Mouse (Mus musculus): ENCODE results near the gene Zfp740. TPM values are rescaled to one million over a fixed set of nuclear protein-coding genes. Genes with fewer than 3 reads are reported as not detected.

The Zfp740 gene
- 59.5 TPM for polyA plus RNA-seq (2014; fragmentation: Illumina TruSeq; extraction: RNeasy Lipid Tissue Mini Kit (QIAGEN cat#74804))

DNA sequence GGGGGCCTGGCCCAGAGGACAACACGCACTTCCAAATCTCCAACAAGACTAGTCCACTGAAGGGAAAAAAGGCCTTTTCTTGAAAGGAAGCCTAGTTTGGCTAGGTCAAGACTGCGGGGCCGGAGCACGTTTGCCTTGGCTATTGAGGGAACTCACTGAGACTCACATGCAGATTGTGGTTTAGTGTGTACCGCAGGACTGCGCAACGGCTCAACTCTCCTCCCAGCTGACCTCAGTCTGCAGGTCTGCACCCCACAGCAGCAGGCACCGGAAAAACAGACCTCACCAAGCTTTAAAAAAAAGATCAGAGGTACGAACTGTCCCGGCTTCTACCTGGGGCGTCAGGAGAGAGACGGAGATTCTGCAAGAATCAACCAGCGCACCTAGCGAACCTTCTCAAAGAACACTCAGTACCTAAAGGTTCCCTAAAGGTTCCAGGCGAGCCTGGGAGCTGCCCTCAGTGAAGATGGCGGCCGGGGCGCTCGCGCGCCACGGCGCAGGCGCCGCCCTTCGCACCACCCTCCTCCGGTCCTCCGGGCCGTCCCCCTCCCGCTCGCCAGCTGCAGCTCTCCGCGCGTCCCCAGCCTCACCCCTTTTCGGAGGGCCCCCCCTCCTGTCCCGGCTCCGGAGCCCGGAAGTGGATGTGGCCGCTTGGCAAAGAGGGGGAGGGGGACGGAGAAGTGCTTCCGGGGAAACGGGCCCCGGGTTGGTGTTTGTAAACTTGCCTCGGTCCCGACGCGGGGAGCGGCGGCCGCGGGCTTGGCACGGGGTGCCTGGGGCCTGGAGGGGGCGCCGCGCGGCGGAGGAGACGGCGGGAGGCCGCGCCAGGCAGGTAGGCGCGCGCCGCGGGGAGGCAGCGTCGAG lies at the start of gene Zfp740:
Gene Zfp740, plus strand, starts transcription at position 279 of the 864 bp plus-strand sequence.

DNA sequence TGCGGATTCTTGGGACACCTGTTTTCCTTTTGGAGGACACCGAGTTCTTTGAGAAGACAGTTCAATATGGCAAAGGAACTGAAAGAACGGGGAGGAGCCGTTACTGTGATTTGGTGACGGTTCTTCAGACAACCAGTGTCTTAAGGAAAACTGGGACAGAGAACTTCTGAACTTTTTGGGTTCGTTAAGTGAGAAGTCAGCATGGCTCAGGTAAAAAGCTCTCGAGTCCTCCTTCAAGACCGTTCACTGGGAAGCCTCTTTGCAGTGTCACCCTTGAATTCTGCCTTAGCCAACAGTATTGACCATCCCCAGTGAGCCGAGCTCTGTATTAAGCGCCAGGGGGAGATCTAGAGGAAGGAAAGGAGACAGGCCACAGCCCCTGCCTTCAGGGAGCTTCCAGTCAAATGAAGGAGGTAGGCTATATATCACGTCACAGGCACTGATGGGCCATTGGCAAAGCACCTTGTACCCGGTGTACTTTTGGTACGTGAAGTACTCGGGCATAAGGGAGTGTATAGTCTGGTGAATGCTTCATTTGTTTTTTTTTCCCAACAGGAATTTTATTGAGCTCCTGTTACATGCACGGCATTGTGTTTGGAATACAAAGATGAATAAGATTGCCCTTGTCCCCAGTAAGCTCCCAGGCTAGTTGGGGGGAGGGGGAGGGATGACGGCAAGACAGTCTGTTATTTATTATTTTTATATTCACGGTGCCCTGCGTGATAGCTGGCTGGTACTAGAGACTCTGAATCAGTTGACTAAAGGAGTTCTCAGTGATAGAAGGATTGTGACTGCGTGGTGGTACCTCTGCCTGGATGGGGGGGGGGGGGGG lies 1.8 kb downstream of the Zfp740 start, which contains the start of gene Csad:
Gene Csad, minus strand, starts transcription at position 51 of the 832 bp plus-strand sequence.

DNA sequence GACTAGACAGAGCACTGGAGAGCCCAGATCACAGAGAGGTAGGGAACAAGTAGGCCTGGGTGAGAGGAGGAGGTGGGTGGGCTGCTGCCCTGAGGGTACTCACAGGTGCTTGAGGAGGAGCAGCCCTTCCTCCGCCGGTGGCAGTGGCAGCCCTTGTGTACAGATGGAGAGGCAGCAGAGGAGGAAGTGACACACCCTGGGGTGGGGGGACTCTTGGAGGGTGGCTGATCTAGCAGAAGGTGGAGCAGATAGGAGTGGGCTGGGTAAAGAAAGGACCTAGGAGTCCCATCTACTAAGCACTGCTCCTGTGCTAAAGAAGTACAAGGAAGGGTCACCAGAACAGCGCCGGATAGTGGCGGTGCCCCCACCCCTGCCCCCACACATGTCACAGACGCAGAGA lies 28.7 kb downstream of the Zfp740 start, which contains the start of gene Itgb7:
Gene Itgb7, minus strand, starts transcription at position 197 of the 400 bp plus-strand sequence.

DNA sequence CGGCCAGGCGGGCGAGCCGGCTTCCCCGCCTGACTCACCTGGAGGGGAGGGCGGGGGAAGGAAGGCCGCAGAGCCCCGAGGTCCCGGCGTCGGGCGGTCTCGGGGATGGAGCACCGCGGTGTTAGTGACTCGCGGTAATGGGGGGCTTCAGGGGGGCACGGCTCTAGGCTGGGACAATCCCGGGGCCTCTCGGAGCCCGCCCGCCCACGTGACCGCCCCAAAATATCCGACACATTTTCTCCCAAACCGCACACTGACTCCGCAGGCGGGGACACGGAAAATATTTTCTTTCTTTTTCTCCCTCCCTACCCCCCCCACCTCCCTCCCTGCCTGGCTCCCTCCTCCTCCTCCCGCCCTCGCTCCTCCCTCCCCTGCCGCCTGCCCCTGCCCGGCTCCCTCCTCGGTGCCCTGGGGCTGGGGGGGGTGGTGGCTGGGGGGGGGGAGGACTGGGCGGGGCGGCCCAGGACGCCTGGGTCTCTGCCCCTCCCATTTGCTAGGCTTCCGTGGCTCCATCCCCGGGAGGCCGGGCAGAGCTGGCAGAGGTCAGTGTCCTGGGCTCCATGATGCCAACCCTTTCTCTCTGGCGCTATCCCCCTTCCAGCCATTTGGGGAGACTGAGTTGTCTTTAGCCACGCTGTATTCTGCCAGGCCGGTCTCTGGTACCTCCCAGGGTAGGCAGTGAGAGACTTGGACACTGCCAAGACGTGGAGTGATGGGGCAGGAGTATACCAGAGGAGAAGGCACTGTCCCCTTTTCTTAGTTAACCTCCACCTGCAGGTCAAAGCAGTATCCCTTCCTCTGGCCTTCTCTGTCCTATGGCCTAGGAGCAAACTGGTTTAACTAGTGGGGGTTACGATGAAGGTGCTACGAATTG lies 54.4 kb downstream of the Zfp740 start, which contains the start of gene Rarg:
Gene Rarg, minus strand, starts transcription at position 316 of the 874 bp plus-strand sequence.

Other genes with a start within 250 kb of the Zfp740 start
- not detected for gene Krt78, start 249.0 kb upstream of the Zfp740 start, polyA plus RNA-seq (2014; fragmentation: Illumina TruSeq; extraction: RNeasy Lipid Tissue Mini Kit (QIAGEN cat#74804))
- gene Krt8, start 198.8 kb upstream of the Zfp740 start, polyA plus RNA-seq (2014; fragmentation: Illumina TruSeq; extraction: RNeasy Lipid Tissue Mini Kit (QIAGEN cat#74804)), result 4.1 TPM
- gene Krt18, start 175.1 kb upstream of the Zfp740 start, polyA plus RNA-seq (2014; fragmentation: Illumina TruSeq; extraction: RNeasy Lipid Tissue Mini Kit (QIAGEN cat#74804)), result 1.4 TPM
- 326 TPM for gene Eif4b, start 129.5 kb upstream of the Zfp740 start, polyA plus RNA-seq (2014; fragmentation: Illumina TruSeq; extraction: RNeasy Lipid Tissue Mini Kit (QIAGEN cat#74804))
- gene Tns2, start 102.8 kb upstream of the Zfp740 start, polyA plus RNA-seq (2014; fragmentation: Illumina TruSeq; extraction: RNeasy Lipid Tissue Mini Kit (QIAGEN cat#74804)), result 31.9 TPM
- gene Spryd3, start 67.0 kb upstream of the Zfp740 start, polyA plus RNA-seq (2014; fragmentation: Illumina TruSeq; extraction: RNeasy Lipid Tissue Mini Kit (QIAGEN cat#74804)), result 0.23 TPM
- gene Igfbp6, start 58.9 kb upstream of the Zfp740 start, polyA plus RNA-seq (2014; fragmentation: Illumina TruSeq; extraction: RNeasy Lipid Tissue Mini Kit (QIAGEN cat#74804)), result not detected
- gene Soat2, start 52.7 kb upstream of the Zfp740 start, polyA plus RNA-seq (2014; fragmentation: Illumina TruSeq; extraction: RNeasy Lipid Tissue Mini Kit (QIAGEN cat#74804)), result not detected
- gene Csad, start 1.5 kb downstream of the Zfp740 start, polyA plus RNA-seq (2014; fragmentation: Illumina TruSeq; extraction: RNeasy Lipid Tissue Mini Kit (QIAGEN cat#74804)), result 19.4 TPM
- gene Itgb7, start 28.7 kb downstream of the Zfp740 start, polyA plus RNA-seq (2014; fragmentation: Illumina TruSeq; extraction: RNeasy Lipid Tissue Mini Kit (QIAGEN cat#74804)), result not detected
- 11.1 TPM for gene Rarg, start 54.3 kb downstream of the Zfp740 start, polyA plus RNA-seq (2014; fragmentation: Illumina TruSeq; extraction: RNeasy Lipid Tissue Mini Kit (QIAGEN cat#74804))
- not detected for gene Gm9918, start 67.3 kb downstream of the Zfp740 start, polyA plus RNA-seq (2014; fragmentation: Illumina TruSeq; extraction: RNeasy Lipid Tissue Mini Kit (QIAGEN cat#74804))
- gene Mfsd5, start 76.2 kb downstream of the Zfp740 start, polyA plus RNA-seq (2014; fragmentation: Illumina TruSeq; extraction: RNeasy Lipid Tissue Mini Kit (QIAGEN cat#74804)), result 0.94 TPM
- gene Espl1, start 93.0 kb downstream of the Zfp740 start, polyA plus RNA-seq (2014; fragmentation: Illumina TruSeq; extraction: RNeasy Lipid Tissue Mini Kit (QIAGEN cat#74804)), result 0.57 TPM
- 58.6 TPM for gene Pfdn5, start 122.9 kb downstream of the Zfp740 start, polyA plus RNA-seq (2014; fragmentation: Illumina TruSeq; extraction: RNeasy Lipid Tissue Mini Kit (QIAGEN cat#74804))
- gene Myg1, start 128.5 kb downstream of the Zfp740 start, polyA plus RNA-seq (2014; fragmentation: Illumina TruSeq; extraction: RNeasy Lipid Tissue Mini Kit (QIAGEN cat#74804)), result 5.9 TPM
- gene Aaas, start 147.5 kb downstream of the Zfp740 start, polyA plus RNA-seq (2014; fragmentation: Illumina TruSeq; extraction: RNeasy Lipid Tissue Mini Kit (QIAGEN cat#74804)), result 10.5 TPM
- gene Sp7, start 163.9 kb downstream of the Zfp740 start, polyA plus RNA-seq (2014; fragmentation: Illumina TruSeq; extraction: RNeasy Lipid Tissue Mini Kit (QIAGEN cat#74804)), result 0.46 TPM
- 167 TPM for gene Sp1, start 202.9 kb downstream of the Zfp740 start, polyA plus RNA-seq (2014; fragmentation: Illumina TruSeq; extraction: RNeasy Lipid Tissue Mini Kit (QIAGEN cat#74804))
- 1.1 TPM for gene Amhr2, start 242.1 kb downstream of the Zfp740 start, polyA plus RNA-seq (2014; fragmentation: Illumina TruSeq; extraction: RNeasy Lipid Tissue Mini Kit (QIAGEN cat#74804))

Data from ovary, adult 10 weeks (tissue).